Mouse (Mus musculus): Measurements from ENCODE around the gene Irf7.
A peak's percentile ranks its signal among the peaks of the same experiment; 100 is the strongest.

The Irf7 gene

DNA sequence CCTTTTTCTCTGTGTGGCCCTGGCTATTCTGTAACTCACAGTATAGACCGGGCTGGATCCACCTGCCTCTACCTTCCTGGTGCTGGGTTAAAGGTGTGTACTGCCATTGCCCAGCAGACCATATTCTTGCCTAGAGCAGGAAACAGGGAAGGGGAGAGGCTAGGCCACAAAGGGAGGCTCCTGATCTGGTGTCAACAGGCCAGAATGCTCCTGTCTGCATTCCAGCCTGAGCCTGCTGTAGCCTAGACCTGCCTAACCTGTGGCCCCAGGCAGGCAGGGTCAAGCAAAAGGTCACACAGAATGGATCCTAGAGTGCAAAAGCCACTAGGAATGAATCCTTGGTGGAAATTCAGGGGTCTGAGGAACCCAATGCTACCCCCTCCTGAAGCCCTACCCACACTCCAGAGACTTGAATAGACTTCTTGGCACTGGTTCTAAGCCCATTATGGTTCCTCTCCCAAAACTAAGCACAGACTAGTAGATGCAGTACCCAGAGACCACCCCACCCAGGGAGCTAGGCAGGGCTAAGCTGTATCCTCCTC lies 46.7 kb downstream of the Irf7 start:
- no peak for DNase-seq (ENCODE audit: low read depth, low spot score)
- Histone ChIP-seq H3K36me3 (ENCODE audit: control insufficient read depth, insufficient read depth, low read length, poor library complexity, severe bottlenecking) (no peaks in the 10 kb centered on the region), H3K27me3 (ENCODE audit: control insufficient read depth, insufficient read depth, low read length, poor library complexity, severe bottlenecking) (no peaks in the 10 kb centered on the region; the same call in 1 of the 2 replicates)

DNA sequence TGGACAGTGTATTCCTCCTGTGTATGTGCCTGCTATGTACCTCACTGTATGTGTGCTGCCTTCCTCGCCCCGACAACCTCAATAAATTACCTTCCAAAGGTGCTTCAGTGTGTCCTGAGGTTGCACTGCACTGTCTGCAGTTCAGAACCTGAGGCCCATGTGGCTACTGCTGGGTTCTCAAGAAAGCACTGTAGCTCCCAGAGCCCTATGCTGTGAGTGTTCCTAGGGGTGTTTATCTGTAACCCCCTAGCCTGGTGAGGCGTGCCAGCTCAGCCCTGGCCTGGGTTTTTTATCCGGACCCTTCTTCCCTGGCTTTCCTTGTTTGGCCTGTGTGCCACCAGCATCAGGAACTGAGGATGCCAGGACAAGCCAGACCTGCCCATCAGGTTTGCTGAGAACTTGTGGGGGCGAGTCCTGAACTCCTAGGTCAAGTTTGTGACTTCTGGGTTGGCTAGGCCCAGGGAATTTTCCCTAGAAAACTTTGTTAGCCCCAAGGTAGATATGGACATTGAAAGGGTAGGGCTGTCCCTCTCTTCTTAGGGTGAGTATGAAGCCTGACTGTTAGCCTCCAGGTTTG lies 47.6 kb downstream of the Irf7 start:
- Histone ChIP-seq H3K36me3 (ENCODE audit: control insufficient read depth, insufficient read depth, low read length, poor library complexity, severe bottlenecking) (no peaks in the 10 kb centered on the region), H3K27me3 (ENCODE audit: control insufficient read depth, insufficient read depth, low read length, poor library complexity, severe bottlenecking) (no peaks in the 10 kb centered on the region)
- DNase-seq (ENCODE audit: low read depth, low spot score): no peak

DNA sequence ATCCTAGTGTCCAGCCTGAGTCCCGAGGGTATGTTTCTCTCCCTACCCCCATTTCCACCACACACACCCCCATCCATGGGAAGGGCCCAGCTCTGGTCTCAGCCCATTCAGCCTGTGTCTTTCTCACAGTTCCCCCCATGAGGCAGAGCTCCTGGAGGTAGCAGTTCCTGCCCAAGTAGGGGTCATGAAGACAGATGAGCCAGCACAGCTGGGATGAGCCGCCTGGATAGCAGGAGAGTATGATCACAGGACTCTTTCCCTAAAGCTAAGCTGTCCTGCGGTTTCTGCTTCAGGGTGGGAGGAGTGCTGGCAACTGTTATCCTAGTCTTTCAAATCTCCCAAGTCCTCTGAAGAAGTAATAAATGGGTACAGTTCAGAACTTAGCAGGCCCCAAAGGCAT lies 48.1 kb downstream of the Irf7 start:
- no peak for DNase-seq (ENCODE audit: low read depth, low spot score)
- no peaks in the 10 kb centered on the region for H3K27me3 ChIP-seq (ENCODE audit: control insufficient read depth, insufficient read depth, low read length, poor library complexity, severe bottlenecking)
- H3K36me3 ChIP-seq (ENCODE audit: control insufficient read depth, insufficient read depth, low read length, poor library complexity, severe bottlenecking): no peaks in the 10 kb centered on the region

DNA sequence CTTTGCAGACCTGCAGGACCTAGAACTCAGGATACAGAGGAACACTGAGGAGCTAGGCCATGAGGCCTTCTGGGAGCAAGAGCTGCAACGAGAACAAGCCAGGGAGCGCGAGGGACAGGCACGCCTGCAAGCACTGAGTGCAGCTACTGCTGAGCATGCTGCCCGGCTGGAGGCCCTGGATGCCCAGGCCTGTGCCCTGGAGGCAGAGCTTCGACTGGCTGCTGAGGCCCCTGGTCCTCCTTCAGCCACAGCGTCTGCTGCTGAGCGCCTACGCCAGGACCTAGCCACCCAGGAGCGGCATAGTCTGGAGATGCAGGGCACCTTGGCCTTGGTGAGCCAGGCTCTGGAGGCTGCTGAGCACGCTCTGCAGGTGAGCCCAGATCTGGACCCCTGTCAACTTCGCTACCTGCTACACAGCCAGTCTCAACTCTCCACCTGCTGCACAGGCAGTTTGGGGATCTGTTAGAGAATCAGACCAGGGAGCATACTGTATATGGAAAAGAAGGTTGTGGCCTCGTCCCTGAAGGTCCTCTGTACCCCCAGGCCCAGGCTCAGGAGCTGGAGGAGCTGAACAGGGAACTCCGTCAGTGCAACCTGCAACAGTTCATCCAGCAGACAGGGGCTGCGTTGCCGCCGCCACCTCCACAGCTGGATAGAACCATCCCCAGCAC lies 48.8 kb downstream of the Irf7 start:
- Histone ChIP-seq H3K27me3 (ENCODE audit: control insufficient read depth, insufficient read depth, low read length, poor library complexity, severe bottlenecking) (no peaks in the 10 kb centered on the region), H3K36me3 (ENCODE audit: control insufficient read depth, insufficient read depth, low read length, poor library complexity, severe bottlenecking) (no peaks in the 10 kb centered on the region)
- no peak for DNase-seq (ENCODE audit: low read depth, low spot score)

DNA sequence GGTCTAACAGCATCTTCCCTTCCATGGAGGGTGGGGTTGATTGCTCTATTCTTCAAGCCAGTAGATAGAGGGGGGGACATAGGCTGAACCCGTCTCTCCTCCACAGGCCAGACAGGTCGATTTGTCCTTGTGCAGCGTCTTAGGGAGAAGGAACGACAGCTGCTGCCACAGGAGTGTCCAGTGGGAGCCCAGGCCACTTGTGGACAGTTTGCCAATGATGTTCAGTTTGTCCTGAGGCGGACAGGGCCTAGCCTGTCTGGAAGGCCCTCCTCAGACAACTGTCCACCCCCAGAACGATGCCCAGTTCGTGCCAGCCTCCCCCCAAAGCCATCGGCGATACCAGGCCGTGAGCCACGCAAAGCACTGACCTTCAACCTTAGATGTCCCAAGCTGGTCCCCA lies 49.4 kb downstream of the Irf7 start:
- DNase-seq (ENCODE audit: low read depth, low spot score): no peak
- no peaks in the 10 kb centered on the region for H3K36me3 ChIP-seq (ENCODE audit: control insufficient read depth, insufficient read depth, low read length, poor library complexity, severe bottlenecking)
- H3K27me3 ChIP-seq (ENCODE audit: control insufficient read depth, insufficient read depth, low read length, poor library complexity, severe bottlenecking): no peaks in the 10 kb centered on the region

DNA sequence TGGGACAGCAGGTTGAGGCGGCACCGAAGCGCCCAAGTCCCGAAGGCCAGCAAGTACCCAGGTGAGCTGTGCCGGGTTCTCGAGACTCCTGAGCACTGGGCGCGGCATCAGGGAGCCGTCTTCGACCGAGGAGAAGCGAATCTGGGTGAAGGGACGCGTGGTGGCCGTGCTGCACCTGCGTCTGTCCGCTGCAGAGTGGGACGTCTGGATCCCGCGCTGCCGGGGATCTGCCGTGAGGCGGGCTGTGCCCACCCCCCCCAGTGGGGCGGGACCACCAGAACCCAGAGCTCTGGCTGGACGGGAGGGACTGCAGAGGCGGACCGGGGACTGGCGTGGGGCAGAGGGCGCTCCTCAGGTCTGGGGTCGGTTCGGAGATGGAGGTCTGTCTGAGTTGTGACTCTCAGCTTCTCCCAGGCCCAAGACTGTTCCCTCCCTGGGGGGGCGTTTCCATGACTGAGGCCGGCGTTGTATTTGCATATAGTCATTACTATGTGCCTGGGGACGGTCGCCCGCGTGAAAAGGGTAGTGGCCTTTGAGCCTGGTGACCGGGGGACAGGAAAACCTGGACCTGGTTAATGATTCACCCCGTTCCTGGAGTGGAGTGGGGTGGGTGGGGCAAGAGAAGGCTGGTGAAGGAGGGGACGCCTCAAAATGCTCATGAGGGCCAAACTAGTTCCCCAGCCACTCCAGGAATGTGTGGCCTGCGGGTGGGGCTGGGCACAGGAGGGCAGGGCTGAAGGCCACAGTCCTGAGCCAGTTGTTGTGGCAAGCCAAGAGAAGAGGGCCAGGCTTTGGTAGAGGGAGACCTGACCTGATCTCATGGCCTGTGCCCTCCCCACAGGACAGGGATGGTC lies 50.2 kb downstream of the Irf7 start:
- DNase-seq (ENCODE audit: low read depth, low spot score): peak; percentile 68
- no peaks in the 10 kb centered on the region for H3K27me3 ChIP-seq (ENCODE audit: control insufficient read depth, insufficient read depth, low read length, poor library complexity, severe bottlenecking)

DNA sequence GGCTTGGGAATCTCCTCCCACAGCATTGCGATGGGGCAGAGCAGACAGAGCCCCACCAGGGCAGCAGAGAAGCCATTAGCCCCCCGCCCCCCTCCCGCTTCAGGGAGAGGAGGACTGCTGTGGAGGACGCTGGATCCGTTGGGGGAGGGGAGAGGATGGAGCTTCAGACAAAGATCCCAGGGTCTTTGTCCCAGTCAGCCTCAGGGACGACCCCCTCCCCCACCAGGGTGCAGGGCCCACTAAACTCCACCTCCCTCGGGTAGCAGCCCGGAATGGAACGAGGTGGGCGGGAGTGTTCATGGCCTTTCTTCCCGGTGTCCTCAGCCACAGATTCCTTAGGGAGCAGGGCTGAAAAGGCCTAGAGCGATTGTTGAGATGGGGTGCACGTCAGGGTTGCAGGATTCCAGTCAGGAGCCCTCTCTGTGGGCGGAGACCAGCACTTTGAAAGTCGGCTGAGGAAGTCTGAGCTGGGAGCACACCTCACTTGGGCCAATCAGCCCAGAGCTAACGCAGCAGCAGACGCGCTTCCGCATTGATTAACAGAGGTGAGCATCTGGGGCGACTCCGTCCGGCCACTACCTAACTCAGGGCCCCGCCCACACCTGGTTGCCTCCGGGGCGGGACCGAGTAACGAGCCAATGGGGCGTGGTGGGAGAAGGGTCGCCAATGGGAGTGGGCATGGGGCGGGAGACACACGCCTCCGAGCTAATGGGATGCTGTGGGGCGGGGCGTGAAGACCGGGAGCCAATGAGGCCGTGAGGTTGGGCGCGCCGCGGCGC lies 51.0 kb downstream of the Irf7 start, which contains the start of gene Rassf7:
Gene Rassf7 (plus strand): TSS at position 760 of the 779 bp plus-strand sequence.
- DNase-seq (ENCODE audit: low read depth, low spot score): peak; percentile 98

More for the DNA sequence above, 50.2 kb downstream of the Irf7 start:
- H3K36me3 ChIP-seq (ENCODE audit: control insufficient read depth, insufficient read depth, low read length, poor library complexity, severe bottlenecking): no peaks in the 10 kb centered on the region

DNA sequence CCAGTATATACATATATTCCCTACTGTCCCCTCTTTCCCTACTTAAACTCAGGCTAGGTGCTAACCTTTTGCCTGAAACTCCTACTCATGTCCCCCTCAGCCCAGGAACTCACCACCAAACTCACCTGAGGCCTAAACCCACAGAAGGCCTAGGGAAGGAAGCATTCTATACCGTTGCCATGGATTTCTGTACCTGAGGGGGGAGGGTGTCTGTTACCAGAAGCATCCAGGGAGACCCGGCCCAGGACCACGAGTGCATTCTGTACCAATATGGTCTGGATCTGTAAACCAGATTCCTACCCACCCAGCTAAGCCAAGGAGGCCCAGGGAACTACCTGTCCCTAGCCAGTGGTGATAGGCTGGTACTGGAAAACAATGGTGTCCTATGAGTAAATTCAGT lies 52.0 kb downstream of the Irf7 start:
- Histone ChIP-seq H3K36me3 (ENCODE audit: control insufficient read depth, insufficient read depth, low read length, poor library complexity, severe bottlenecking) (no peaks in the 10 kb centered on the region), H3K27me3 (ENCODE audit: control insufficient read depth, insufficient read depth, low read length, poor library complexity, severe bottlenecking) (no peaks in the 10 kb centered on the region)
- DNase-seq (ENCODE audit: low read depth, low spot score): no peak

More for the DNA sequence above, 51.0 kb downstream of the Irf7 start, which contains the start of gene Rassf7:
- no peaks in the 10 kb centered on the region for H3K27me3 ChIP-seq (ENCODE audit: control insufficient read depth, insufficient read depth, low read length, poor library complexity, severe bottlenecking)
- no peaks in the 10 kb centered on the region for H3K36me3 ChIP-seq (ENCODE audit: control insufficient read depth, insufficient read depth, low read length, poor library complexity, severe bottlenecking)

DNA sequence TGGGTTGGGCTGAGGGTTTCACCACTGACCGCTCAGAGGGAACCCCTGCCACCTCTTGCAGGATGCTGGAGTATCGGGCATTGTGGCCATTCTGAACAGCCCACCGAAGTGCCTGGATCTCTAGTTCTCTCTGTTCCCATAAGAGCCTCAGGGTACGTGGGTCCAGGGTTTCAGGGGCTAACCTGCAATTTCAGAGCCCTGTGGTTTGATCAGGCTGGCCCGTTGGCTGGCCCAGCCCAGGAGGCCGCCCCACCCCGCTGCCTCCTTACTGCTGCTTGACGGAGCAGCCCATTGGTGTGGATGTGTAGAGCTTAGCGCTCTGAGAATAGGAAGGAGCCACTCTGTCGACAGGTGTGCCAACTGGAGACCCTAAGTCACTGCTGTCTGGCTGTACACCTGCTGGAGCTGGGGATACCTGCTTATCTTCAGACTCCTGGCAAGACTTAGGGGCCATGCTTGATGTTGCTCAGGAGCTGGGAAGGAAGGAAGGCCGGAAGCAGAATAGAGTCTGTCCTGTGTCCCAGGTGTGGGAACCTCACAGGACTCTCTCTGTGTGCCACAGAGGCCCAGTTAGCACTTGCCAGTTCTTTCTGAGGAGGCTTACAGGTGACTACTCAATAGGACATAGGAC lies 52.6 kb downstream of the Irf7 start, which contains the start of gene Lmntd2:
Gene Lmntd2 (minus strand): TSS at position 476 of the 631 bp plus-strand sequence.
- DNase-seq (ENCODE audit: low read depth, low spot score): no peak
- Histone ChIP-seq H3K36me3 (ENCODE audit: control insufficient read depth, insufficient read depth, low read length, poor library complexity, severe bottlenecking) (no peaks in the 10 kb centered on the region), H3K27me3 (ENCODE audit: control insufficient read depth, insufficient read depth, low read length, poor library complexity, severe bottlenecking) (no peaks in the 10 kb centered on the region)

DNA sequence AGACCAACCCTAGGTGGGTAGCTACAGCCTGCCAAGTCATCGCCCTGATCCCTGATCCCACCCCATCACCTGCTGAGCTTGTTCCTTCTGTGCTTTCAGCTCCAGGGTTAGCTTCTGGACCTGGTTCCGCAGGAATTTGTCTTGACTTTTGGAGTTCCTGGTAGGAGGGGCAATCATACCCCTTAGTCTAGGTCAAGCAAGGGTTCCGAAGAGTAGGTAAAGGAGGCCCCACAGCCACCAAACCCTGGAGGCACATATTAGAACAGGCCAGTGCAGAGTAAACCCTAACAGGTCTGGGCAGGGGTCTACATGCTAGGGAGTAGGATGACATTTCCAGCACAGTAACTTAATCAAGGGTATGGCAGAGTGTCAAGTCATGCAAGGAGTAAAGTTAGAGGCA lies 53.1 kb downstream of the Irf7 start:
- DNase-seq (ENCODE audit: low read depth, low spot score): no peak
- no peaks in the 10 kb centered on the region for H3K27me3 ChIP-seq (ENCODE audit: control insufficient read depth, insufficient read depth, low read length, poor library complexity, severe bottlenecking)
- no peaks in the 10 kb centered on the region for H3K36me3 ChIP-seq (ENCODE audit: control insufficient read depth, insufficient read depth, low read length, poor library complexity, severe bottlenecking)

Data from splenic B cell, adult 2 months (primary cell).